Mouse (Mus musculus): ENCODE results near the gene Sipa1l3.

GRCm38 (mm10) chr7:29486753-29487152, 31.7 kb downstream of the Sipa1l3 start:
- TF ChIP-seq POLR2A (IDR thresholded peaks at IDR 0.05; ENCODE audit: insufficient read depth, low read depth, low read length) = no peak
- peak; percentile 12; the same call in 1 of the 2 replicates for TF ChIP-seq CTCF (IDR thresholded peaks at IDR 0.05)
- no peak for TF ChIP-seq EP300 (IDR thresholded peaks at IDR 0.05; ENCODE audit: insufficient read depth, low read depth, low read length)

Measured in heart, adult 2 months (tissue).